8 mouse cellular contexts compared by ENCODE assay signal in genomic region chr14:123513376-123514141, GRCm38 (mm10).
DNase-seq lines count a peak whose midpoint lies in the region; ATAC-seq and TF ChIP-seq lines count a peak whose summit lies in the region.

No protein-coding gene starts in this region.

- no peak overlapping the region for H3K4me3 ChIP-seq in lung, postnatal 0 days (ENCODE audit: low read depth, low read length)
- no peak overlapping the region for H3K4me3 ChIP-seq in neural tube, embryonic 15.5 days (replicated peaks)
- no peak overlapping the region for H3K4me3 ChIP-seq in thymus, adult 2 months (ENCODE audit: control insufficient read depth, insufficient read depth, low read length)

- H3K4me1 ChIP-seq in lung, postnatal 0 days (ENCODE audit: insufficient read depth, low read depth, low read length) = no peaks in the 10 kb centered on the region
- peaks cover 17% of the 10 kb centered on the region for H3K4me1 ChIP-seq in neural tube, embryonic 15.5 days
- no peaks in the 10 kb centered on the region for H3K4me1 ChIP-seq in thymus, adult 2 months (replicated peaks; ENCODE audit: control insufficient read depth, insufficient read depth, low read length)

- TF ChIP-seq POLR2A in thymus, adult 2 months (IDR thresholded peaks at IDR 0.05; ENCODE audit: control insufficient read depth, extremely low read depth, insufficient read depth, low read length, poor library complexity) = no peak

- TF ChIP-seq EP300 in lung, postnatal 0 days (IDR thresholded peaks at IDR 0.05) = no peak

- no peak for TF ChIP-seq CTCF in lung, postnatal 0 days (IDR thresholded peaks at IDR 0.05)
- TF ChIP-seq CTCF in thymus, adult 2 months (IDR thresholded peaks at IDR 0.05; ENCODE audit: borderline replicate concordance, control insufficient read depth, extremely low read depth, insufficient read depth, low read length, poor library complexity) = no peak

- H3K9ac ChIP-seq in lung, postnatal 0 days (replicated peaks; ENCODE audit: low read depth) = no peak overlapping the region
- no peak overlapping the region for H3K9ac ChIP-seq in neural tube, embryonic 15.5 days (replicated peaks)

- no peaks in the 10 kb centered on the region for H3K9me3 ChIP-seq in lung, postnatal 0 days (ENCODE audit: low read length)
- H3K9me3 ChIP-seq in neural tube, embryonic 15.5 days (replicated peaks) = no peaks in the 10 kb centered on the region

- peak; percentile 66 for ATAC-seq in lung, postnatal 0 days
- peak; percentile 98 for ATAC-seq in neural tube, embryonic 15.5 days (ENCODE audit: low FRiP score)

- no peaks in the 10 kb centered on the region for H3K27me3 ChIP-seq in lung, postnatal 0 days (replicated peaks; ENCODE audit: insufficient read depth, low read length)
- H3K27me3 ChIP-seq in neural tube, embryonic 15.5 days (replicated peaks) = no peaks in the 10 kb centered on the region
- no peaks in the 10 kb centered on the region for H3K27me3 ChIP-seq in thymus, adult 2 months (ENCODE audit: control insufficient read depth, insufficient read depth, low read length)

- no peak overlapping the region for H3K4me2 ChIP-seq in lung, postnatal 0 days (replicated peaks; ENCODE audit: low read depth, low read length)
- H3K4me2 ChIP-seq in neural tube, embryonic 15.5 days = peak overlapping the region; percentile 28; the same call in 1 of the 2 replicates

- 31% methylated on average over 8 of the region's 8 CpGs for WGBS in lung, postnatal 0 days
- 14% methylated on average over 8 of the region's 8 CpGs for whole genome bisulfite sequencing in neural tube, embryonic 15.5 days
- 40% methylated on average over 8 of the region's 8 CpGs for WGBS in thymus, adult 2 months

- H3K36me3 ChIP-seq in lung, postnatal 0 days (ENCODE audit: insufficient read depth, low read length) = no peaks in the 10 kb centered on the region
- 0 out of 2 replicates have a peak, but pooled peaks cover 5% of the 10 kb centered on the region for H3K36me3 ChIP-seq in neural tube, embryonic 15.5 days
- H3K36me3 ChIP-seq in thymus, adult 2 months (ENCODE audit: control insufficient read depth, insufficient read depth, low read length) = no peaks in the 10 kb centered on the region

- no peak overlapping the region for H3K27ac ChIP-seq in lung, postnatal 0 days (ENCODE audit: low read length)
- peak overlapping the region; percentile 78 for H3K27ac ChIP-seq in neural tube, embryonic 15.5 days (replicated peaks)
- no peak overlapping the region for H3K27ac ChIP-seq in thymus, adult 2 months (ENCODE audit: control insufficient read depth, insufficient read depth, low read length)

- DNase-seq in lung, postnatal 0 days (ENCODE audit: low spot score) = peak; percentile 55
- DNase-seq in lung, adult 18-20 months = no peak
- peak; percentile 76 for DNase-seq in forelimb bud, embryonic 11.5 days (ENCODE audit: low read depth, low spot score)
- peak; percentile 28 to 84 for DNase-seq in left cerebral cortex, adult 8-10 months (ENCODE audit: low spot score in 2 of 2)
- no peak for DNase-seq in thymus, postnatal 14 days
- DNase-seq in cerebellum, adult 8-10 months = no peak
- DNase-seq in thymus, adult 2 months = no peak

Comparison
In these comparisons a context has a peak if more than half of its experiments do, and no peak if none do; other contexts are left out.
1. DNase-seq: peak in lung, postnatal 0 days (single experiment), forelimb bud, embryonic 11.5 days (single experiment) and left cerebral cortex, adult 8-10 months (2 of 2); none in lung, adult 18-20 months (0 of 2), thymus, postnatal 14 days (single experiment), cerebellum, adult 8-10 months (single experiment) and thymus, adult 2 months (single experiment).